Mouse (Mus musculus) neutrophil, adult 65 days (primary cell): ENCODE measurements around the gene Ap1b1. TPM values are rescaled to one million over a fixed set of nuclear protein-coding genes. Genes with fewer than 3 reads are reported as not detected.

ENCODE experiments used
- total RNA-seq: library from RNA; stranded (reverse); gene quantifications from 2 replicates; pipeline ENCODE4 v1.2.4, GENCODE M21; 2023

Gene Ap1b1
- 35.4 and 42.3 TPM in 2 replicates for total RNA-seq

DNA sequence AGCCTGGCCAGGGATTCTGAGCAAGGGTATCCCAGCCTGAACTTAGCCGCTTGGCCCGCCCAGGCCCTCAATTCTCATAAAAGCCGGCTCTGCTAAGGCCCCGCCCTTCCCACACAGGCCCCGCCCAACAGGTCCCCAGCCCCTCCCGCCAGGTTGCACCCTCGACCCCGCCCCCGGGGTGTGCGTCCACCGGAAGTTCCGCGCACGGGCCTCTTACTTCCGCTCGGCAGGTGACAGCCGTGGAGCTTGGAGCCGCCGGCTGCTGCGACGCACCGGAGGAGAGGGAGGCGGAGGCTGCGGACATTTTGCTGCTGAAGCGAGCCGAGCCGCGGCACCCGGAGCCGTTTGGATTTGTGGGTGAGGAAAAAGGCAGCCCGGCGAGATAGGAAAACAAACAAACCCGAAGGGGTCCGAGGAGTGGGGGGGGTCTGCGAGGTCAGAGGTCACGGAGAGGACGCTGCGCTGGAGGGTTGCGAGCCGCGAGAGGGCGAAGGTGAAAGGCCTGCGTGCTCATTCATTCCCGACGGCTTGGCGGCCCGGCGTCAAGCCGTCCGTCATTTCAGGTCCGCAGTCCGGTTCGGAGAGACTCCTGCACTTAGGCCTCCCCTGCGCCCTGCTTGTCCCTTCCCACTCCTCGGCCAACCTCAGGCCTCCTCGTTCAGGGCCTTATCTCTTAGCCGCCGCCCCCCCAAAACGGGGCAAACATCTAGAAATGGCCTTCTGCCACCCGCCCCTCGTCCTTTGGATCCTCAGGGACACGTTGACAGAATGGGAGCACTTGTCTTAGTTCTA lies at the start of gene Ap1b1:
Ap1b1 (plus strand) TSS at position 130 of the 792 bp plus-strand sequence.

GRCm38 (mm10) chr11:4947813-4948174 lies 38.8 kb upstream of the Ap1b1 start, which contains the start of gene Nefh:
Gene Nefh, minus strand, starts transcription at chr11:4948064.

DNA sequence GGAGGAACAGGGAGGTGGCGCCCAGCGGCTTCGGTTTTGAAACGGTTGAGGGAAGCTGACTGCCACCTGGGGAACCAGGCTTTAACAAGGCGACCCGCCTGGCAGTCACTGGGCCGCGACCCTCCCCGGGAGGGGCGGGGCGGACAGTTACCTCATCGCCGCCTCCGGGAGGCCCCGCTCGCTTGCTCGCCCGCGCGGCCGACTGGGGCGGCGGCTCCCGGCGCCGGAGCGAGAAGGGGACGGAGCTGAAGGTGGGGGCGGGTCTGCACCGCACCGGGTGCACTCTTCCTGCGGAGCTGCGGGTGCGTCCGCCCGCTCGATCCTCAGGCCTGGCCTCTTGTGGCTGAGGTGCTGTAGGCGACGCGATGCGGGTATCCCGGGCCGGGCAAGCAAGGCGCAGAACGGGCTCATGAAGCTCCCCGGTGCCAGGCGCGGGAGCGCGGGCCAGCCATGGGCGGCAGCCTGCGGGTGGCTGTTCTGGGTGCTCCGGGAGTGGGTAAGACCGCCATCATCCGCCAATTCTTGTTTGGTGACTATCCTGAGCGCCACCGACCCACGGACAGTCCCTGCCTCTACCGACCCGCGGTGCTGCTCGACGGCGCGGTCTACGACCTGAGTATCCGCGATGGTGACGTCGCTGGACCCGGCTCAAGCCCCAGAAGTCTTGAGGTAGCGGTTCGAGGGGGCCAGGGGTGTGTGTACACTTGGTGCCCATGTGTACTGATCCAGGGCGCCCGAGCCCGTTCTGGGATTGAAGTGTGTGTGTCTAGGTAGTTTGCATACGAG lies 71.4 kb downstream of the Ap1b1 start, which contains the start of gene Rasl10a:
Rasl10a (plus strand) TSS at position 273 of the 786 bp plus-strand sequence.

DNA sequence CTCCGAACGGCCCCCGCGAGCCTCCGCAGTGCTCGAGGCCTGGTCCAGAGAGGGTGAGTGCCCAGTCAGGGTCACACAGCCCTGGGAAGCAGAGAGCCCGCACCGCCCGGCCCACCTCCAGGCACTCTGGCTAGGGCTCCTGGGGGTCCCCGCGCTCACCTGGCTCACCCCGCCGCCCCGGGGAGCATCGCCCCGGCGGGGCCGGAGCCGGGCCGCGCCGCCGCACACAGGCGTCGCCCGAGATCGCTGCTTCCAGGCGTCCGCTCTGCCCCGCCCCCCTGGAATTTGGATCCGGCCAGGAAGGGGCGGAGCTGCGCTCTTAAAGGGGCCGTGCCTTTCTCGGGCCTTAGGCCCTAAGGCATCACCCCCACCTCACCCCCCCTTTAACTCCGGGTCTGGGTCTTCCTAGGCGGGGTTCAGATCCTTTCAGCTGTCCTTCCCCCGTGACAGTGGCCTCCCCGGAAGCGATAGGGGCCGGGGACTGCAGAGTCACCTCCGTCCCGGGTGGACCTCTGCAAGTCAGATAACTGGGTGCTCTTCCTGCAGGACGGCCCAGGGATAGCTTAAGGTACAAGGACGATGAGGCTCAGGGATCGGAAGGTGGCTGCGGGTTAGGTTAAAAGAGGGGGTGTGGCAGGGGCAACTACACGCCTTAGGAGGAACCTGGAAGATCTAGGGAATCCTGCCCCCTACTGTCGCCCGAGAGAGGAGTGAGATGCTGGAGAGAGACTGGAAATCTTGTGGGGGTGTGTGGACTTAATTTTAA lies 78.6 kb downstream of the Ap1b1 start, which contains the start of gene Gas2l1:
Gas2l1 (minus strand) TSS at position 272 of the 766 bp plus-strand sequence.

Other genes with a start within 250 kb of the Ap1b1 start
- not detected in 2 replicates for gene Cabp7, start 240.0 kb upstream of the Ap1b1 start, total RNA-seq
- 17.6 and 21.6 TPM in 2 replicates for gene Nf2, start 137.3 kb upstream of the Ap1b1 start, total RNA-seq
- 1.6 and 3.4 TPM in 2 replicates for gene Nipsnap1, start 112.9 kb upstream of the Ap1b1 start, total RNA-seq
- gene Thoc5, start 91.5 kb upstream of the Ap1b1 start, total RNA-seq = 10.7 and 13.2 TPM in 2 replicates
- not detected in 2 replicates for gene Nefh, start 38.8 kb upstream of the Ap1b1 start, total RNA-seq
- not detected in 2 replicates for gene Rasl10a, start 71.3 kb downstream of the Ap1b1 start, total RNA-seq
- 2.0 and 2.6 TPM in 2 replicates for gene Gas2l1, start 78.5 kb downstream of the Ap1b1 start, total RNA-seq
- 3.7 and 5.4 TPM in 2 replicates for gene Rhbdd3, start 112.1 kb downstream of the Ap1b1 start, total RNA-seq
- 337 and 372 TPM in 2 replicates for gene Ewsr1, start 112.4 kb downstream of the Ap1b1 start, total RNA-seq
- gene Emid1, start 165.4 kb downstream of the Ap1b1 start, total RNA-seq = 0.79 and 1.2 TPM in 2 replicates